Mouse (Mus musculus): ENCODE results near the gene Kbtbd12. TPM values are rescaled to one million over a fixed set of nuclear protein-coding genes. Genes with fewer than 3 reads are reported as not detected.

Kbtbd12 gene
- polyA plus RNA-seq, 1 experiment from 2014 or later, result 1.3 TPM

- no peak overlapping the region for H3K27ac ChIP-seq (ENCODE audit: low read depth)
- no peak for DNase-seq
- no peak overlapping the region for H3K9ac ChIP-seq (replicated peaks)
- no peak for ATAC-seq
- no peak for TF ChIP-seq CTCF (IDR thresholded peaks at IDR 0.05; ENCODE audit: low read depth)
- TF ChIP-seq EP300 (IDR thresholded peaks at IDR 0.05; ENCODE audit: low read depth), result no peak
- peaks cover 27% of the 10 kb centered on the region for H3K27me3 ChIP-seq (ENCODE audit: insufficient read depth, low read length)
- no peaks in the 10 kb centered on the region for H3K9me3 ChIP-seq (ENCODE audit: low read length)
- H3K4me3 ChIP-seq (ENCODE audit: low read depth, low read length), result no peak overlapping the region
- H3K4me1 ChIP-seq (ENCODE audit: insufficient read depth), result no peaks in the 10 kb centered on the region
- H3K36me3 ChIP-seq (replicated peaks; ENCODE audit: insufficient read depth, low read length), result no peaks in the 10 kb centered on the region
- H3K4me2 ChIP-seq (ENCODE audit: low read depth, low read length), result no peak overlapping the region
- 30% methylated on average over 7 of the region's 7 CpGs for WGBS (ENCODE audit: insufficient replicate concordance)
These were observed 71.1 kb downstream of the Kbtbd12 start for GRCm38 (mm10) chr6:88566676-88567075.

- 22% methylated on average over 6 of the region's 6 CpGs for WGBS (ENCODE audit: insufficient replicate concordance)
- no peaks in the 10 kb centered on the region for H3K36me3 ChIP-seq (replicated peaks; ENCODE audit: insufficient read depth, low read length)
- ATAC-seq, result no peak
These were observed 72.7 kb downstream of the Kbtbd12 start for GRCm38 (mm10) chr6:88565033-88565432.

GRCm38 (mm10) chr6:88560156-88560555, 77.6 kb downstream of the Kbtbd12 start:
- H3K9me3 ChIP-seq (ENCODE audit: low read length), result no peaks in the 10 kb centered on the region
- 80% methylated on average over 4 of the region's 4 CpGs for WGBS (ENCODE audit: insufficient replicate concordance)
- ATAC-seq, result no peak
- TF ChIP-seq EP300 (IDR thresholded peaks at IDR 0.05; ENCODE audit: low read depth) (no peak), CTCF (IDR thresholded peaks at IDR 0.05; ENCODE audit: low read depth) (no peak)
- H3K4me3 ChIP-seq (ENCODE audit: low read depth, low read length), result no peak overlapping the region
- H3K36me3 ChIP-seq (replicated peaks; ENCODE audit: insufficient read depth, low read length), result no peaks in the 10 kb centered on the region
- no peak overlapping the region for H3K4me2 ChIP-seq (ENCODE audit: low read depth, low read length)
- no peak overlapping the region for H3K27ac ChIP-seq (ENCODE audit: low read depth)
- H3K4me1 ChIP-seq (ENCODE audit: insufficient read depth), result no peaks in the 10 kb centered on the region
- DNase-seq, result no peak
- H3K9ac ChIP-seq (replicated peaks), result no peak overlapping the region
- peaks cover 9% of the 10 kb centered on the region for H3K27me3 ChIP-seq (ENCODE audit: insufficient read depth, low read length)

More at GRCm38 (mm10) chr6:88565033-88565432, 72.7 kb downstream of the Kbtbd12 start:
- H3K9me3 ChIP-seq (ENCODE audit: low read length), result no peaks in the 10 kb centered on the region
- H3K4me3 ChIP-seq (ENCODE audit: low read depth, low read length), result no peak overlapping the region
- H3K9ac ChIP-seq (replicated peaks), result no peak overlapping the region
- no peaks in the 10 kb centered on the region for H3K4me1 ChIP-seq (ENCODE audit: insufficient read depth)
- peaks cover 27% of the 10 kb centered on the region for H3K27me3 ChIP-seq (ENCODE audit: insufficient read depth, low read length)
- no peak overlapping the region for H3K27ac ChIP-seq (ENCODE audit: low read depth)
- H3K4me2 ChIP-seq (ENCODE audit: low read depth, low read length), result no peak overlapping the region
- TF ChIP-seq EP300 (IDR thresholded peaks at IDR 0.05; ENCODE audit: low read depth) (no peak), CTCF (IDR thresholded peaks at IDR 0.05; ENCODE audit: low read depth) (peak; percentile 66)
- DNase-seq, result no peak

- DNase-seq (no peak), ATAC-seq (no peak)
- H3K36me3 ChIP-seq (replicated peaks; ENCODE audit: insufficient read depth, low read length), result no peaks in the 10 kb centered on the region
- WGBS (ENCODE audit: insufficient replicate concordance), result 45% methylated on average over 5 of the region's 5 CpGs
- H3K9ac ChIP-seq (replicated peaks), result no peak overlapping the region
- no peaks in the 10 kb centered on the region for H3K4me1 ChIP-seq (ENCODE audit: insufficient read depth)
- H3K4me3 ChIP-seq (ENCODE audit: low read depth, low read length), result no peak overlapping the region
- H3K27ac ChIP-seq (ENCODE audit: low read depth), result no peak overlapping the region
- H3K4me2 ChIP-seq (ENCODE audit: low read depth, low read length), result no peak overlapping the region
- TF ChIP-seq CTCF (IDR thresholded peaks at IDR 0.05; ENCODE audit: low read depth) (peak; percentile 48), EP300 (IDR thresholded peaks at IDR 0.05; ENCODE audit: low read depth) (no peak)
- H3K9me3 ChIP-seq (ENCODE audit: low read length), result no peaks in the 10 kb centered on the region
- peaks cover 5% of the 10 kb centered on the region; the same call in 1 of the 2 replicates for H3K27me3 ChIP-seq (ENCODE audit: insufficient read depth, low read length)
These were observed 78.1 kb downstream of the Kbtbd12 start for GRCm38 (mm10) chr6:88559688-88560087.

- DNase-seq (no peak), ATAC-seq (no peak)
- no peak overlapping the region for H3K4me3 ChIP-seq (ENCODE audit: low read depth, low read length)
- no peak overlapping the region for H3K9ac ChIP-seq (replicated peaks)
- H3K27me3 ChIP-seq (ENCODE audit: insufficient read depth, low read length), result no peaks in the 10 kb centered on the region
- H3K36me3 ChIP-seq (replicated peaks; ENCODE audit: insufficient read depth, low read length), result no peaks in the 10 kb centered on the region
- H3K9me3 ChIP-seq (ENCODE audit: low read length), result no peaks in the 10 kb centered on the region
- no peak overlapping the region for H3K4me2 ChIP-seq (ENCODE audit: low read depth, low read length)
- H3K27ac ChIP-seq (ENCODE audit: low read depth), result no peak overlapping the region
- H3K4me1 ChIP-seq (ENCODE audit: insufficient read depth), result no peaks in the 10 kb centered on the region
- TF ChIP-seq EP300 (IDR thresholded peaks at IDR 0.05; ENCODE audit: low read depth) (no peak), CTCF (IDR thresholded peaks at IDR 0.05; ENCODE audit: low read depth) (0 out of 2 replicates have a peak, but pooled peaks have one; percentile 23)
- WGBS (ENCODE audit: insufficient replicate concordance), result 77% methylated on average over 1 of the region's 1 CpGs
These were observed 79.7 kb downstream of the Kbtbd12 start for GRCm38 (mm10) chr6:88558076-88558475.

- DNase-seq (no peak), ATAC-seq (no peak)
- H3K36me3 ChIP-seq (replicated peaks; ENCODE audit: insufficient read depth, low read length), result no peaks in the 10 kb centered on the region
- no peaks in the 10 kb centered on the region for H3K4me1 ChIP-seq (ENCODE audit: insufficient read depth)
- TF ChIP-seq EP300 (IDR thresholded peaks at IDR 0.05; ENCODE audit: low read depth) (no peak), CTCF (IDR thresholded peaks at IDR 0.05; ENCODE audit: low read depth) (no peak)
- no peaks in the 10 kb centered on the region for H3K27me3 ChIP-seq (ENCODE audit: insufficient read depth, low read length)
- H3K4me2 ChIP-seq (ENCODE audit: low read depth, low read length), result no peak overlapping the region
- H3K9me3 ChIP-seq (ENCODE audit: low read length), result no peaks in the 10 kb centered on the region
- H3K9ac ChIP-seq (replicated peaks), result no peak overlapping the region
- no peak overlapping the region for H3K27ac ChIP-seq (ENCODE audit: low read depth)
- H3K4me3 ChIP-seq (ENCODE audit: low read depth, low read length), result no peak overlapping the region
- WGBS (ENCODE audit: insufficient replicate concordance), result 21% methylated on average over 4 of the region's 4 CpGs
These were observed 80.2 kb downstream of the Kbtbd12 start for GRCm38 (mm10) chr6:88557548-88557947.

GRCm38 (mm10) chr6:88549916-88550315, 87.8 kb downstream of the Kbtbd12 start:
- no peak for ATAC-seq
- Histone ChIP-seq H3K27ac (ENCODE audit: low read depth) (no peak overlapping the region), H3K36me3 (replicated peaks; ENCODE audit: insufficient read depth, low read length) (no peaks in the 10 kb centered on the region), H3K27me3 (ENCODE audit: insufficient read depth, low read length) (peaks cover 2% of the 10 kb centered on the region; the same call in 1 of the 2 replicates), H3K4me1 (ENCODE audit: insufficient read depth) (no peaks in the 10 kb centered on the region), H3K4me3 (ENCODE audit: low read depth, low read length) (no peak overlapping the region), H3K9ac (replicated peaks) (no peak overlapping the region), H3K4me2 (ENCODE audit: low read depth, low read length) (no peak overlapping the region), H3K9me3 (ENCODE audit: low read length) (no peaks in the 10 kb centered on the region)
- TF ChIP-seq CTCF (IDR thresholded peaks at IDR 0.05; ENCODE audit: low read depth), result no peak
- no peak for TF ChIP-seq EP300 (IDR thresholded peaks at IDR 0.05; ENCODE audit: low read depth)
- DNase-seq, result no peak
- whole genome bisulfite sequencing (ENCODE audit: insufficient replicate concordance), result 73% methylated on average over 2 of the region's 2 CpGs
